Mouse (Mus musculus): ENCODE measurements around the gene Erp29. TPM values are rescaled to one million over a fixed set of nuclear protein-coding genes. Genes with fewer than 3 reads are reported as not detected.

Gene Erp29
- polyA plus RNA-seq, 1 experiment from 2014 or later, result 186 TPM

GRCm38 (mm10) chr5:121443548-121443947 is 8.8 kb downstream of the Erp29 start:
- Histone ChIP-seq H3K9me3 (no peaks in the 10 kb centered on the region), H3K4me3 (replicated peaks) (no peak overlapping the region), H3K36me3 (peaks cover 71% of the 10 kb centered on the region), H3K27me3 (replicated peaks) (no peaks in the 10 kb centered on the region), H3K9ac (no peak overlapping the region), H3K27ac (no peak overlapping the region), H3K4me1 (no peaks in the 10 kb centered on the region), H3K4me2 (no peak overlapping the region)
- 92% methylated on average over 3 of the region's 3 CpGs for WGBS
- no peak for ATAC-seq (ENCODE audit: insufficient read depth, low FRiP score, low read depth)

DNA sequence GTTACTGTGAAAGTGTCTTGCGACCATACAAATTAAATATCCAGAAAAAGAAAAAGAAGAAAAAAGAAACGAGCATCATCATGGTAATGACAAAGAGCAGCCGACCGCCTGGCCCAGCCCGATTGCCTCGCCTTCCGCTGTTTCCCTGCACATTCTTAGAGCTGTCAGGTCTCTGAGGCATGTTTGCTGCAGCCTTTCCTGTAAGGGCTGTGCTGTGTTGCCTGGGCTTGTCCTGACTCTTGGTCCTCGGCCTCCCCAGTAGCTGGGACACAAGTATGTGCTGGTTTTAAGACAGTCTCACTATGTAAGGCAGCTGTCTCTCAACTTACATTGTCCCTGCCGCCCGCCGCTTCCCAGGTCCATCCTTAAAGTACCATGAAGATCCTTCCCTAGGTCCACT is 13.6 kb downstream of the Erp29 start:
- Histone ChIP-seq H3K4me1 (no peaks in the 10 kb centered on the region), H3K36me3 (peaks cover 65% of the 10 kb centered on the region), H3K4me2 (no peak overlapping the region), H3K9ac (no peak overlapping the region), H3K27ac (no peak overlapping the region), H3K27me3 (replicated peaks) (no peaks in the 10 kb centered on the region), H3K4me3 (replicated peaks) (no peak overlapping the region), H3K9me3 (no peaks in the 10 kb centered on the region)
- ATAC-seq (ENCODE audit: insufficient read depth, low FRiP score, low read depth), result no peak
- 88% methylated on average over 11 of the region's 11 CpGs for WGBS

DNA sequence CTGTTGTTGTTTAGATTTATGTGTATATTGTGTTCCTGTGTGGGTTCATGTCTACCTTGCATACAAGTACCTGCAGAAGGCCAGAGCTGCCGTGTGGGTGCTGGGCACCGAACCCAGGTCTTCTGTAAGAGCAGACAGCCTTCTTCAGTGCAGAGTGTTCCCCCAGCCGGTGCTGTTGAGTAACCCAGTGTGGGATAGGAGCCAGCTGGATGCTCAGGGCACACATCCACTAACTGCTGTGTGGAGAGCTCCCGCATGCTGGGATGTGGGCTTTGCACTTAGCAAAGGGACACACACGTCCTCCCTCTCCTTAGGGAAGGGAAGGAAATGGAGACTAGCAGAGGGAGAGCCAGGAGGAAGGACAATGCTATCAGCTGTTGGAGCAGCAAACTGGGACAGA is 14.2 kb downstream of the Erp29 start:
- no peak for ATAC-seq (ENCODE audit: insufficient read depth, low FRiP score, low read depth)
- Histone ChIP-seq H3K27ac (no peak overlapping the region), H3K4me3 (replicated peaks) (no peak overlapping the region), H3K27me3 (replicated peaks) (no peaks in the 10 kb centered on the region), H3K36me3 (peaks cover 67% of the 10 kb centered on the region), H3K4me2 (no peak overlapping the region), H3K4me1 (no peaks in the 10 kb centered on the region), H3K9me3 (no peaks in the 10 kb centered on the region), H3K9ac (no peak overlapping the region)
- WGBS, result 85% methylated on average over 5 of the region's 5 CpGs

GRCm38 (mm10) chr5:121428954-121429353 is 23.4 kb downstream of the Erp29 start:
- WGBS, result 91% methylated on average over 3 of the region's 3 CpGs
- H3K4me2 ChIP-seq, result no peak overlapping the region
- no peaks in the 10 kb centered on the region for H3K9me3 ChIP-seq
- H3K9ac ChIP-seq, result no peak overlapping the region
- no peak overlapping the region for H3K4me3 ChIP-seq (replicated peaks)
- no peaks in the 10 kb centered on the region for H3K4me1 ChIP-seq
- peaks cover 91% of the 10 kb centered on the region for H3K36me3 ChIP-seq
- ATAC-seq (ENCODE audit: insufficient read depth, low FRiP score, low read depth), result no peak
- no peaks in the 10 kb centered on the region for H3K27me3 ChIP-seq (replicated peaks)
- H3K27ac ChIP-seq, result no peak overlapping the region

GRCm38 (mm10) chr5:121423297-121423696 is 29.0 kb downstream of the Erp29 start:
- Histone ChIP-seq H3K9me3 (no peaks in the 10 kb centered on the region), H3K4me2 (no peak overlapping the region), H3K4me3 (replicated peaks) (no peak overlapping the region), H3K36me3 (peaks cover 81% of the 10 kb centered on the region), H3K27ac (no peak overlapping the region), H3K27me3 (replicated peaks) (no peaks in the 10 kb centered on the region), H3K4me1 (no peaks in the 10 kb centered on the region), H3K9ac (no peak overlapping the region)
- no peak for ATAC-seq (ENCODE audit: insufficient read depth, low FRiP score, low read depth)
- 86% methylated on average over 10 of the region's 10 CpGs for WGBS

- Histone ChIP-seq H3K36me3 (peaks cover 76% of the 10 kb centered on the region), H3K4me3 (replicated peaks) (no peak overlapping the region), H3K9me3 (no peaks in the 10 kb centered on the region), H3K9ac (no peak overlapping the region), H3K27ac (no peak overlapping the region), H3K4me1 (no peaks in the 10 kb centered on the region), H3K27me3 (replicated peaks) (no peaks in the 10 kb centered on the region), H3K4me2 (no peak overlapping the region)
- ATAC-seq (ENCODE audit: insufficient read depth, low FRiP score, low read depth), result no peak
- WGBS, result 89% methylated on average over 6 of the region's 6 CpGs
These were observed 29.5 kb downstream of the Erp29 start for GRCm38 (mm10) chr5:121422787-121423186.

- no peaks in the 10 kb centered on the region for H3K4me1 ChIP-seq
- H3K4me3 ChIP-seq (replicated peaks), result no peak overlapping the region
- H3K9me3 ChIP-seq, result no peaks in the 10 kb centered on the region
- ATAC-seq (ENCODE audit: insufficient read depth, low FRiP score, low read depth), result no peak
- no peak overlapping the region for H3K9ac ChIP-seq
- no peak overlapping the region for H3K4me2 ChIP-seq
- H3K27me3 ChIP-seq (replicated peaks), result no peaks in the 10 kb centered on the region
- no peak overlapping the region for H3K27ac ChIP-seq
- 89% methylated on average over 9 of the region's 9 CpGs for WGBS
- H3K36me3 ChIP-seq, result peaks cover 72% of the 10 kb centered on the region
These were observed 31.6 kb downstream of the Erp29 start for GRCm38 (mm10) chr5:121420721-121421120.

GRCm38 (mm10) chr5:121410975-121411374 is 41.3 kb downstream of the Erp29 start:
- H3K4me1 ChIP-seq, result no peaks in the 10 kb centered on the region
- H3K36me3 ChIP-seq, result peaks cover 34% of the 10 kb centered on the region
- no peaks in the 10 kb centered on the region for H3K27me3 ChIP-seq (replicated peaks)
- H3K27ac ChIP-seq, result no peak overlapping the region
- H3K9me3 ChIP-seq, result no peaks in the 10 kb centered on the region
- WGBS, result 88% methylated on average over 4 of the region's 4 CpGs
- no peak for ATAC-seq (ENCODE audit: insufficient read depth, low FRiP score, low read depth)
- H3K9ac ChIP-seq, result no peak overlapping the region
- H3K4me2 ChIP-seq, result no peak overlapping the region
- no peak overlapping the region for H3K4me3 ChIP-seq (replicated peaks)

GRCm38 (mm10) chr5:121407856-121408255 is 44.5 kb downstream of the Erp29 start:
- ATAC-seq (ENCODE audit: insufficient read depth, low FRiP score, low read depth), result no peak
- 89% methylated on average over 8 of the region's 8 CpGs for WGBS
- H3K27me3 ChIP-seq (replicated peaks), result no peaks in the 10 kb centered on the region
- H3K4me1 ChIP-seq, result no peaks in the 10 kb centered on the region
- H3K9ac ChIP-seq, result no peak overlapping the region
- no peak overlapping the region for H3K4me3 ChIP-seq (replicated peaks)
- H3K4me2 ChIP-seq, result no peak overlapping the region
- H3K9me3 ChIP-seq, result no peaks in the 10 kb centered on the region
- H3K36me3 ChIP-seq, result peaks cover 15% of the 10 kb centered on the region; the same call in 1 of the 2 replicates
- H3K27ac ChIP-seq, result no peak overlapping the region

- Histone ChIP-seq H3K9ac (no peak overlapping the region), H3K4me1 (peaks cover 18% of the 10 kb centered on the region), H3K27me3 (replicated peaks) (no peaks in the 10 kb centered on the region), H3K36me3 (no peaks in the 10 kb centered on the region), H3K9me3 (no peaks in the 10 kb centered on the region), H3K27ac (no peak overlapping the region), H3K4me2 (no peak overlapping the region), H3K4me3 (replicated peaks) (no peak overlapping the region)
- no peak for ATAC-seq (ENCODE audit: insufficient read depth, low FRiP score, low read depth)
- 76% methylated on average over 5 of the region's 5 CpGs for WGBS
These were observed 51.5 kb downstream of the Erp29 start for GRCm38 (mm10) chr5:121400849-121401248.

GRCm38 (mm10) chr5:121400064-121400463 is 52.2 kb downstream of the Erp29 start:
- Histone ChIP-seq H3K27me3 (replicated peaks) (no peaks in the 10 kb centered on the region), H3K36me3 (no peaks in the 10 kb centered on the region), H3K4me1 (peaks cover 20% of the 10 kb centered on the region), H3K4me2 (no peak overlapping the region), H3K9me3 (no peaks in the 10 kb centered on the region), H3K9ac (no peak overlapping the region), H3K4me3 (replicated peaks) (no peak overlapping the region), H3K27ac (no peak overlapping the region)
- no peak for ATAC-seq (ENCODE audit: insufficient read depth, low FRiP score, low read depth)
- WGBS, result 62% methylated on average over 5 of the region's 5 CpGs

- Histone ChIP-seq H3K36me3 (no peaks in the 10 kb centered on the region), H3K9me3 (no peaks in the 10 kb centered on the region), H3K4me1 (peaks cover 20% of the 10 kb centered on the region), H3K9ac (no peak overlapping the region), H3K4me2 (peak overlapping the region; percentile 88), H3K27ac (no peak overlapping the region), H3K27me3 (replicated peaks) (no peaks in the 10 kb centered on the region), H3K4me3 (replicated peaks) (peak overlapping the region; percentile 84; the same call in 1 of the 2 replicates)
- no peak for ATAC-seq (ENCODE audit: insufficient read depth, low FRiP score, low read depth)
- WGBS, result 86% methylated on average over 5 of the region's 5 CpGs
These were observed 52.8 kb downstream of the Erp29 start for GRCm38 (mm10) chr5:121399540-121399939.

- whole genome bisulfite sequencing, result 44% methylated on average over 9 of the region's 9 CpGs
- peak overlapping the region; percentile 73; the same call in 1 of the 2 replicates for H3K9ac ChIP-seq
- H3K4me3 ChIP-seq (replicated peaks), result peak overlapping the region; percentile 84
- H3K4me1 ChIP-seq, result peaks cover 20% of the 10 kb centered on the region
- no peaks in the 10 kb centered on the region for H3K9me3 ChIP-seq
- no peaks in the 10 kb centered on the region for H3K36me3 ChIP-seq
- H3K4me2 ChIP-seq, result peak overlapping the region; percentile 88
- no peak for ATAC-seq (ENCODE audit: insufficient read depth, low FRiP score, low read depth)
- H3K27ac ChIP-seq, result no peak overlapping the region
- H3K27me3 ChIP-seq (replicated peaks), result no peaks in the 10 kb centered on the region
These were observed 53.3 kb downstream of the Erp29 start for GRCm38 (mm10) chr5:121398965-121399462.
